Mouse (Mus musculus) MEL (cell line): Measurements from ENCODE around the gene C130026I21Rik. TPM values are rescaled to one million over a fixed set of nuclear protein-coding genes. Genes with fewer than 3 reads are reported as not detected.
"Not testable (repeated sequence)": the region's sequence is repeated elsewhere in the genome, so short reads cannot be mapped to it uniquely, and the experiment has no call there.

Experiments used
- DNase-seq: peaks from one replicate; pipeline ENCODE4 v3.0.0; 2011; ENCODE audit warnings: low read depth, low spot score
- H3K27ac ChIP-seq: 2 replicates; pipeline ENCODE4 v1.5.1; 2012; ENCODE audit warnings: low read depth, mild to moderate bottlenecking, control low read depth, low read length, moderate library complexity; ENCODE audit not compliant: control insufficient read depth
- H3K27me3 ChIP-seq, 2 experiments: fragments of 150-350 bp in 1 of 2; sonication (generic) in 1 of 2; 2 replicates each; pipeline ENCODE4 v1.6.1; 2012; ENCODE audit warnings: low read length in 2 of 2, mild to moderate bottlenecking in 2 of 2, improper control_type of control experiment in 1 of 2, moderate library complexity in 1 of 2; ENCODE audit not compliant: insufficient read depth in 2 of 2, control insufficient read depth in 1 of 2
- H3K36me3 ChIP-seq, 2 experiments: 2 replicates each; pipeline ENCODE4 v1.6.1; 2012 to 2014; ENCODE audit warnings: low read length in 2 of 2, improper control_type of control experiment in 1 of 2, inconsistent platforms in 1 of 2, mild to moderate bottlenecking in 1 of 2; ENCODE audit not compliant: insufficient read depth in 2 of 2, control insufficient read depth in 1 of 2
- H3K4me1 ChIP-seq, 2 experiments: fragments of 150-350 bp in 1 of 2; sonication (generic) in 1 of 2; 2 replicates each; pipeline ENCODE4 v1.6.1; 2012; ENCODE audit warnings: low read length in 2 of 2, improper control_type of control experiment in 1 of 2, mild to moderate bottlenecking in 1 of 2; ENCODE audit not compliant: insufficient read depth in 2 of 2, control insufficient read depth in 1 of 2
- H3K4me3 ChIP-seq, 2 experiments: fragments of 150-350 bp in 1 of 2; sonication (generic) in 1 of 2; 2 replicates each; pipeline ENCODE4 v1.5.1; 2012; ENCODE audit warnings: low read depth in 2 of 2, low read length in 2 of 2, mild to moderate bottlenecking in 2 of 2, moderate library complexity in 2 of 2, control low read depth in 1 of 2, improper control_type of control experiment in 1 of 2; ENCODE audit not compliant: control insufficient read depth in 1 of 2, insufficient read depth in 1 of 2
- H3K79me2 ChIP-seq: 2 replicates; pipeline ENCODE4 v1.6.1; 2012; ENCODE audit warnings: mild to moderate bottlenecking, low read length, moderate library complexity; ENCODE audit not compliant: control insufficient read depth, poor library complexity, insufficient read depth
- H3K9ac ChIP-seq: 2 replicates; pipeline ENCODE4 v1.6.1; 2012; ENCODE audit warnings: low read depth, mild to moderate bottlenecking, control low read depth, low read length, moderate library complexity; ENCODE audit not compliant: control insufficient read depth, poor library complexity, severe bottlenecking
- H3K9me3 ChIP-seq: fragments of 150-350 bp; sonication (generic); replicated peaks from 2 replicates; pipeline ENCODE4 v1.6.1; 2012; ENCODE audit warnings: mild to moderate bottlenecking, low read length, improper control_type of control experiment, moderate library complexity; ENCODE audit not compliant: insufficient read depth
- polyA plus RNA-seq, 2 experiments: library from polyadenylated mRNA; stranded (reverse) in 1 of 2; unstranded in 1 of 2; fragments of >175 nt in 1 of 2; fragments of >200 nt in 1 of 2; gene quantifications; 2 replicates each; pipeline versions ENCODE4 v1.2.1 to v1.2.4; 2012; ENCODE audit warnings: low replicate concordance in 2 of 2, low read depth in 1 of 2; ENCODE audit not compliant: insufficient read length in 2 of 2, insufficient read depth in 1 of 2, missing spikeins in 1 of 2
- total RNA-seq: library from RNA; depleted of rRNA; stranded (reverse); fragments of 300-350 nt; gene quantifications from 2 replicates; pipeline ENCODE4 v1.2.3, GENCODE M21; 2012

Gene C130026I21Rik
- total and polyA plus RNA-seq, 3 experiments, result 1.5 to 2.2 TPM; not detected in 1

- H3K4me1 ChIP-seq, H3K9ac ChIP-seq, H3K79me2 ChIP-seq, H3K9me3 ChIP-seq, H3K27me3 ChIP-seq, DNase-seq, H3K27ac ChIP-seq, H3K4me3 ChIP-seq, H3K36me3 ChIP-seq: not testable (repeated sequence)
Observed at GRCm38 (mm10) chr1:85133671-85134070, 136.7 kb downstream of the C130026I21Rik start.

DNA sequence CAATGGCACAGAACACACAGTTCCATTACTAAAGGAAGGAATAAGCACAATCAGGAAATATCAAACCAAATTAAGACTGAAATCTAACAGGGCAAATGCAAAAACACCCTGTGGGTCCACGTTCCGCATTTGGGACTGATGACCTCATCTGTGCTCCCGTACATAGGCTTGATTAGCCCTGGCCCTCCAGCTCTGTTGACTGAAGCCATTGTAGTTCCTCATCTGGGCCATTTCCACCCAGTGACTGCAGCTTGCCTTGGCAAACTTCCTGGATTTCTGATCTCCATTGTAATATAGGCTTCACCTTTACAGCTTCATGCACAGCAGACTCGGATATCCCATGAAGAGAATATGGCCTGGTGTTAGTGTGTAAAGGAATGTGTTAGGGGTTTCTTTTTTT is 148.5 kb downstream of the C130026I21Rik start:
- H3K79me2 ChIP-seq, H3K9me3 ChIP-seq, H3K27me3 ChIP-seq, H3K9ac ChIP-seq, H3K4me1 ChIP-seq, H3K27ac ChIP-seq, DNase-seq, H3K4me3 ChIP-seq, H3K36me3 ChIP-seq: not testable (repeated sequence)

DNA sequence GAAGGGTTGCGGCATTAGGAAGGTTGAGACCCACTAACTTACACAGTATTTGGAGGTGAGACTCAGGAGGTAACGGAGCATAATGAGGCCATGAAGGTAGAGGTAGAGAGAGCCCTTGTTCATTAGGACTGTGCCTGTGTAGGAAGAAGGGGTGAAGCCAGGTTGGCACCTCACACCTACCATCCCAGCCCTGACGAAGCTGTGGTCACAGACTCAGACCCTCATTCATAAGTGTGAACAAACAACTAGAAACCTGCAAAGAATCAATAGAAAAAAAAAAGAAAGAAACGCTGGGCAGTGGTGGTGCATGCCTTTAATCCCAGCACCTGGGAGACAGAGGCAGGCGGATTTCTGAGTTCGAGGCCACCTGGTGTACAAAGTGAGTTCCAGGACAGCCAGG is 152.0 kb downstream of the C130026I21Rik start:
- H3K79me2 ChIP-seq, H3K9ac ChIP-seq, H3K4me1 ChIP-seq, H3K4me3 ChIP-seq, H3K27ac ChIP-seq, H3K36me3 ChIP-seq, H3K27me3 ChIP-seq, DNase-seq, H3K9me3 ChIP-seq: not testable (repeated sequence)

DNA sequence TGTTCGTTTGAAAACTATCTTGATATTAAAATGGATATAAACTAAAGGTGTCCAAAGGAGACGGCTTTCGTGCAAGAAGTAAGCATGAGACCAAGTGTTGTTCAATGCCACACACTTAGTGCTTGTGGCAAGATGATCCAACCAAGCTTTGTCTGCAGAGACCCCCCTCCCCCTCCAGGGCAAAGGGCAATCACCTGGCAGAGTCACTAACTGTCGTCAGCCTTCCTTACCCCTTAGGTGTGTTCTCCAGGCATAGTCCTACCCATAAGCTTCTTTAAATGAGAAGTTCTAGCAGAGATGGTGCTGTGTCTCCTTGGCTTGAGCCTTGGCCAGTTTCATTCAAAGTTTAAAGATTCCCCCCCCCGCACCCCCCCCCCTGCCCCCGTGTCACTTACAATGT is 152.8 kb downstream of the C130026I21Rik start:
- not testable (repeated sequence) for H3K9me3 ChIP-seq, DNase-seq, H3K9ac ChIP-seq, H3K27ac ChIP-seq, H3K36me3 ChIP-seq, H3K4me1 ChIP-seq, H3K79me2 ChIP-seq, H3K27me3 ChIP-seq, H3K4me3 ChIP-seq

- H3K27ac ChIP-seq, H3K4me3 ChIP-seq, H3K79me2 ChIP-seq, H3K9me3 ChIP-seq, DNase-seq, H3K36me3 ChIP-seq, H3K4me1 ChIP-seq, H3K9ac ChIP-seq, H3K27me3 ChIP-seq: not testable (repeated sequence)
Observed at GRCm38 (mm10) chr1:85114666-85115402, 155.5 kb downstream of the C130026I21Rik start.

DNA sequence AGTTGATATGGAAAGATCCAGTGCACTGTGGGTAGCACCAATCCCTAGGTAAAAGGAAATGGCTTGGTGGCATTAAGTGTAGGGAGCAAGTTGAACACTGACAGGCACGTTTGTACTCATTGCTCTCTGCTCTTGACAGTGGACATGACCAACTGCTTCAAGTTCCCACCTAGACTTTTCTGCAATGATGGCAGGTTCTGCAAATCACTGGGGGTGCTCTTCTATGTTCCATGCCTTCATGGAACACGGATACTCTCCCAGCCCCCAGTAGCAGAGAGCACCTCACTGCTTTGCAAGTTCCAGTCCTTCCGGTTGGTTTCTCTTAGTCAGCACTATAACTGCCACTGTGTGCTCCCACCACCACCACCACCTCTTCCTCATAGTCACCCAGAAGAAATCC is 156.3 kb downstream of the C130026I21Rik start:
- not testable (repeated sequence) for DNase-seq, H3K4me1 ChIP-seq, H3K9me3 ChIP-seq, H3K27me3 ChIP-seq, H3K4me3 ChIP-seq, H3K27ac ChIP-seq, H3K79me2 ChIP-seq, H3K36me3 ChIP-seq, H3K9ac ChIP-seq

DNA sequence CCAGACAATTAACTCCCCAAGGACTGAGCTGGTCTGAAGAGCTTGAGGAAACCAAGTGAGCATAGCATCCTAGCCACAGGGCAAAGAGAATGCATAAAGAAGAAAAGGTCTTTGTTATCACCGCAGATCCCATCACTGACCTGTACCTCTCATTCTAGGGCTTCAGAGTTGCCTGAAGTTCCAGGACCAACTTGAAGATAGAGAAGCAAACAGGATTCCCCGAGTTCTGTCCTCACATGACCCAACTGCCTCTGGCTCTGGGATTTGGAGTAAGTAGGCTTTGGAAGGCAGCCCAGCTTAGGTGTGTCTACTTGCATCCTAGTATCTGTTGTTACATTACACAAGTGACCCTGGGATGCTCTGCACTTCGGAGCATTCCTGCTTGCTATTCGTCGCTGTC is 157.5 kb downstream of the C130026I21Rik start:
- H3K27ac ChIP-seq, H3K36me3 ChIP-seq, H3K9ac ChIP-seq, H3K4me1 ChIP-seq, DNase-seq, H3K27me3 ChIP-seq, H3K4me3 ChIP-seq, H3K9me3 ChIP-seq, H3K79me2 ChIP-seq: not testable (repeated sequence)
